Mouse (Mus musculus) CD4-positive, CD25-positive, alpha-beta regulatory T cell, adult 9 weeks (primary cell): ENCODE data around the gene Pde1a. TPM values are rescaled to one million over a fixed set of nuclear protein-coding genes. Genes with fewer than 3 reads are reported as not detected.

Experiments used
- polyA plus RNA-seq: library from polyadenylated mRNA; unstranded; fragments of 100-300 nt; shearing (Covaris generic); gene quantifications from one replicate; pipeline ENCODE4 v1.2.1, GENCODE M21; 2017

The Pde1a gene
- not detected for polyA plus RNA-seq

GRCm38 (mm10) chr2:80128861-80129698 is at the start of gene Pde1a:
TSS of gene Pde1a (minus strand) at chr2:80129458.

Other genes starting within 250 kb of the Pde1a start
- gene Prdx6b, start 163.0 kb upstream of the Pde1a start, polyA plus RNA-seq = not detected
- gene Dnajc10, start 186.0 kb upstream of the Pde1a start, polyA plus RNA-seq = 58.7 TPM